Mouse (Mus musculus) layer of hippocampus, adult 2 months (tissue): Measurements from ENCODE around the gene Mindy4. TPM values are rescaled to one million over a fixed set of nuclear protein-coding genes. Genes with fewer than 3 reads are reported as not detected.
A peak's percentile ranks its signal among the peaks of the same experiment; 100 is the strongest.

Experiments used
- DNase-seq, 2 experiments: peaks; one replicate each; pipeline ENCODE4 v3.0.0; 2022; ENCODE audit warnings: low spot score in 2 of 2
- H3K27ac ChIP-seq: fragments of 200-600 bp; 2 replicates; pipeline ENCODE4 v1.8.1; 2022
- H3K4me3 ChIP-seq: fragments of 200-600 bp; 2 replicates; pipeline ENCODE4 v1.8.1; 2022; ENCODE audit warnings: mild to moderate bottlenecking
- CTCF ChIP-seq: fragments of 200-600 bp; conservative IDR thresholded peaks from 2 replicates; pipeline ENCODE4 v1.8.1; 2022; ENCODE audit warnings: antibody characterized with exemption, mild to moderate bottlenecking, moderate library complexity
- total RNA-seq, 2 experiments: library from RNA; stranded (reverse); gene quantifications; 2 replicates each; pipeline ENCODE4 v1.2.3; 2021

Gene Mindy4
- total RNA-seq, 2 experiments from 2014 or later = 13.0 to 14.5 TPM

GRCm38 (mm10) chr6:55223986-55224385, 20.8 kb downstream of the Mindy4 start:
- Histone ChIP-seq H3K27ac (no peak overlapping the region), H3K4me3 (no peak overlapping the region)
- TF ChIP-seq CTCF = no peak
- no peak for DNase-seq

DNA sequence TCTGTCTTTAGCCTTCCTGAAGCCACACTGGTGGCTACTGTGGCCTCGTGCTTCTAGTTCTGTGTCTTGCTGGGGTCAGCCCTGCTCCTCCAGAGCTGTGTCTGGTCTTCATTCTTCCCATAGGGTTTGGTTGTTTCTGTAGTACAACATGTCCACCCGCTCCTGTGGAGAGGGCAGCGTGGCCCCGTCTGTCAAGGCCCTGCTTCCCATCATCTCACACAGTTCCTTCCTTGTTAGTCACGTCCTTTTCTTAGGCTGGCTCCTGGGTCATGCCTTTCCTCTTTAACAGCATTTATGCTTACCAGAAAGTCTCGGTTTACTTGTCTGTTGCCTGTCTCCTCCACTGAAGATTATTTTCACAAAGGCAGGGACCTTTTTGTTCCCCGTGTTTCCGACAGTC, 26.9 kb downstream of the Mindy4 start:
- Histone ChIP-seq H3K4me3 (no peak overlapping the region), H3K27ac (no peak overlapping the region)
- DNase-seq = no peak
- TF ChIP-seq CTCF = no peak

DNA sequence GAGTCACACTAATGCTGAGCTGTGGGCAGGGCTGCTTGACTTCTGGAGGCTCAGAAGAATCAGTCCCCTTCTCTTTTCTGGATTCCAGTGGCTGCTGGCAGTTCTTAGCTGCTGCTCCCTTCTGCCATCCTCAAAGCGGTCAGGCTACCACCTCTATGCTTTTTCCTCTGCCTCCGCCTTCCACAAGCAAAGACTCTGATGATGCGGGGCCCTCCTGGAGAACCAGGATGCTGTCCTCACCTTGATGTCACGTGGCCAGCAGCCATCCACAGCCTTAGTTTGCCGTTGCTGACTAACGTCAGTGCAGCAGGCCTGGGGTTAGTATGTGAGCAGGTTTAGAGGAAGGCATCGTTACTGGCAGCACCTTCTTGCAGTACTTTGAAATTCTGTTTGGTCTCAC, 28.9 kb downstream of the Mindy4 start:
- H3K4me3 ChIP-seq = no peak overlapping the region
- no peak for DNase-seq
- no peak overlapping the region for H3K27ac ChIP-seq
- TF ChIP-seq CTCF = no peak

GRCm38 (mm10) chr6:55232524-55233264, 29.5 kb downstream of the Mindy4 start:
- peak; percentile 90 for TF ChIP-seq CTCF
- Histone ChIP-seq H3K4me3 (no peak overlapping the region), H3K27ac (no peak overlapping the region)
- peak; percentile 23 to 38 for DNase-seq

DNA sequence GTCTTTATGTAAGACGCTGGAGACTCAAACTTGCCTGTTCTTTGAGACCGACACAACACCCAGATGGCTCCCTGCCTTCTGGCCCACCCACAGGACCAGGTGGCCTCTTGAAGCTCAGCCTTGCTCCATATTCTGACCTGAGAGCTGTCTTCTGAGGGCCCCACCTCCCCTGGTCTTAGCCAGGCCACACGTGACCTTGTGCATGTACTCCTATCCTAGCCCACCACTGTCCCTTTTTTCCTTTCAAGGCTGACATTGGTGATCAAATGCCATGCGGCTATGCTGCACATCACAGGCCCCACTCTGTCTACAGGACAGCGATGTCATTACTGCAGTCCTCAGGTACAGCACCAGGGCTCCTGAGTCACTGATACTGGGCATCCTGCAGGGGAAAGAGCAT, 30.1 kb downstream of the Mindy4 start:
- no peak for DNase-seq
- no peak overlapping the region for H3K27ac ChIP-seq
- no peak overlapping the region for H3K4me3 ChIP-seq
- TF ChIP-seq CTCF = no peak

- TF ChIP-seq CTCF = no peak
- Histone ChIP-seq H3K4me3 (no peak overlapping the region), H3K27ac (no peak overlapping the region)
- no peak for DNase-seq
Observed at GRCm38 (mm10) chr6:55234636-55235035, 31.5 kb downstream of the Mindy4 start.

GRCm38 (mm10) chr6:55235733-55236132, 32.5 kb downstream of the Mindy4 start:
- Histone ChIP-seq H3K4me3 (no peak overlapping the region), H3K27ac (no peak overlapping the region)
- no peak for TF ChIP-seq CTCF
- no peak for DNase-seq

GRCm38 (mm10) chr6:55239931-55240330, 36.7 kb downstream of the Mindy4 start:
- no peak overlapping the region for H3K4me3 ChIP-seq
- no peak for TF ChIP-seq CTCF
- H3K27ac ChIP-seq = no peak overlapping the region
- DNase-seq = no peak

GRCm38 (mm10) chr6:55240591-55241260, 37.5 kb downstream of the Mindy4 start:
- Histone ChIP-seq H3K4me3 (no peak overlapping the region), H3K27ac (no peak overlapping the region)
- no peak for TF ChIP-seq CTCF
- DNase-seq = no peak

DNA sequence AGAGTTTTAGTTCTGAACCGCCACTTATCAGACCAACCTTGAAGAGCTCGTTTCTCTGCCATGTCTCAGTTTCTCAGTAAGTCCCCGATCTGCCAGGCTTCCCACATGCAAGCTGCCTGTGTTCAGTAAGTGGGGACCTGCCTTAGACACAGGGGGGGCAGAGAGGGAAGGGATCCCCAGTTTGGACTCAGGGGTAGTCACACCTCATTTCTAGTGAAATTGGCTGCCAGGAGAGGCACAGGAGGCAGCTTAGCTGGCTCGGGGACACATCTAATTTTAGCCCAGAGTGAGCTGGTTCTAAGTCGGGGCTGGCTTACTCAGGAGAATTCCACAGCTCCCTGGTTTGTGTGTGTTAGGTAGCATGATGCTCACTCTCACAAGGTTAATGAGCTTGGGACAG, 38.3 kb downstream of the Mindy4 start:
- peak in 1 of 2 experiments; percentile 21 for DNase-seq

DNA sequence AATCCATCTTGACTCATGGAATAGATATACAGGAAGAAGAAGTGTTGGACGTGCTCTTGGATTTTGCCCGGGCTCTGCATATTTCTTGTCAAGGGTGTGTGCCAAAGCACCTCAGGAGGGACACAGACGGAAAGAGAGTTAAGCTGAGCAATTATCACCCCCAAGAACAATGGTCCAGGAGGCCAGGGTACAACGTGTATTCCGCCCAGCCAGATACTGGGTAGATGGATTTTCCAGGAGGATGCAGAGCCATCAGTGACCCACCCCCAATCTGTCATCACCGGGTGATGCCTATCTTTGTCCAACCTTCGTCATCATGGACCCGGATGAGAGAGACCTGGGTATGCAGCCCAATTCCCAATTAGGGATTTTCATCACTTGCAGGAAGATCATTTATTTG, 42.5 kb downstream of the Mindy4 start:
- Histone ChIP-seq H3K27ac (no peak overlapping the region), H3K4me3 (no peak overlapping the region)
- no peak for DNase-seq
- TF ChIP-seq CTCF = no peak

More for the DNA sequence above, 38.3 kb downstream of the Mindy4 start:
- H3K4me3 ChIP-seq = no peak overlapping the region
- no peak overlapping the region for H3K27ac ChIP-seq
- no peak for TF ChIP-seq CTCF

DNA sequence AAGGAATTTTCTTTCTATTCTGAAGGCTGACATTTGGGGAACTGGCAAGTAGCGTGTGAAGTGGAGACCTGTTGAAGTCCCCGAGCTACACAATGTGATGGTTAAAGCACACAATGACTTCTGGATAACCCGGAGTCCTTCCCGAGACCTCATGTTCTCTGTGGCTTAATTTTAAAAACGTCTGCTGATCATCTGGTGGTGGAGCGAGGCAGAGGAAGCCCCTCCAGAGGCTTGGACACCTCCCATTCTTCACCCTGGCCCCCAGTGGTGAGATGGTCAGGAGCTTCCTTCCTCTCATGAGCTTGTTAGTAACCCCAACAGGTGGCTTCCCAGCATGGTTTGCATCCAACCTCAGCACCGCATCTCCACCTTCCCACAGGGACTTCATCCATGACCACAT, 43.3 kb downstream of the Mindy4 start:
- Histone ChIP-seq H3K27ac (no peak overlapping the region), H3K4me3 (no peak overlapping the region)
- no peak for DNase-seq
- no peak for TF ChIP-seq CTCF

DNA sequence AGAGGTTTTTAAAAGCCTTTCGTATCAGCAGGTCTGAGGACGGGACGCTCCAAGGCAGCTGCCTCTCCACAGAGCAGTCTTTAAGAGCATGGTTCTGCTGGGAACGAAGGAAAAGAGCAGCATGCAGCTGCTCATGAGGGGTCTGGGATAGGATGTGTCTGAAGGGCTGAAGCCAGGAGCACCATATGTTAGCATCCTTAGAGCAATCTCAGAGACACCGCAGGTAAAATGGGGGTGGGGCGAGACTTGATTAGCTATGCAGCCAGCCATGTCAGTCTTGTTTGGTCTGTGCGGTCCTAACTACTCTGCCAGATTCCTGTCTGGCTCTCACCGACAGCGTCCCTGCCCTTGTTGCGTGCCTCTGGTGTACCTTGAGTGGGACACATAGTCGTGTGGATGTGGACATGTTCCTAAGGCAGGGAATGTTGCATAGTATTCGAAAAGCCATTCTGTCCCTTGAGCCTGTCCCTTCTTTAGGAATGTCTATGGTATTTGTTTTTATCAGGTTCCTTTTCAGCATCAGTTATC, 43.8 kb downstream of the Mindy4 start:
- no peak for DNase-seq
- Histone ChIP-seq H3K4me3 (no peak overlapping the region), H3K27ac (no peak overlapping the region)
- no peak for TF ChIP-seq CTCF

GRCm38 (mm10) chr6:55249263-55249662, 46.1 kb downstream of the Mindy4 start:
- DNase-seq = no peak
- Histone ChIP-seq H3K4me3 (no peak overlapping the region), H3K27ac (no peak overlapping the region)
- peak; percentile 51 for TF ChIP-seq CTCF
